Mouse (Mus musculus) liver, adult 2 months (tissue): ENCODE data around the gene Ice2. TPM values are rescaled to one million over a fixed set of nuclear protein-coding genes. Genes with fewer than 3 reads are reported as not detected.

Experiments used
- DNase-seq: peaks from one replicate; pipeline ENCODE4 v3.0.0-alpha.2; 2011; ENCODE audit warnings: low read depth, low spot score; ENCODE audit errors: extremely low read depth
- H3K27ac ChIP-seq: fragments of 200-500 bp; replicated peaks from 2 replicates; pipeline ENCODE4 v1.5.1; 2012; ENCODE audit warnings: low read depth, mild to moderate bottlenecking, control low read depth, inconsistent platforms, low read length; ENCODE audit not compliant: insufficient read depth
- H3K27me3 ChIP-seq: fragments of 200-500 bp; 2 replicates; pipeline ENCODE4 v1.6.1; 2012; ENCODE audit warnings: mild to moderate bottlenecking, moderate library complexity, low read length, inconsistent platforms; ENCODE audit not compliant: control insufficient read depth, insufficient read depth
- H3K36me3 ChIP-seq: fragments of 200-500 bp; 2 replicates; pipeline ENCODE4 v1.6.1; 2012; ENCODE audit warnings: low read length, inconsistent platforms; ENCODE audit not compliant: control insufficient read depth, insufficient read depth
- H3K4me1 ChIP-seq: fragments of 200-500 bp; 2 replicates; pipeline ENCODE4 v1.6.1; 2011; ENCODE audit warnings: low read length; ENCODE audit not compliant: control insufficient read depth, insufficient read depth
- H3K4me3 ChIP-seq: fragments of 200-500 bp; 2 replicates; pipeline ENCODE4 v1.5.1; 2011; ENCODE audit warnings: low read depth, mild to moderate bottlenecking, control low read depth, low read length, moderate library complexity; ENCODE audit not compliant: insufficient read depth
- H3K79me2 ChIP-seq: fragments of 200-500 bp; 2 replicates; pipeline ENCODE4 v1.6.1; 2012; ENCODE audit warnings: inconsistent platforms, mild to moderate bottlenecking, low read length, moderate library complexity; ENCODE audit not compliant: control insufficient read depth, insufficient read depth
- H3K9ac ChIP-seq: fragments of 200-500 bp; 2 replicates; pipeline ENCODE4 v1.6.1; 2012; ENCODE audit warnings: low read depth, mild to moderate bottlenecking, control low read depth, inconsistent platforms, low read length
- CTCF ChIP-seq: fragments of 200-500 bp; IDR thresholded peaks from 2 replicates; pipeline ENCODE4 v1.5.1; 2011; ENCODE audit warnings: low read depth, low read length, control low read depth
- POLR2A ChIP-seq: fragments of 200-500 bp; IDR thresholded peaks from 2 replicates; pipeline ENCODE4 v1.6.1; 2011; ENCODE audit warnings: low read length, control low read depth; ENCODE audit not compliant: insufficient read depth; ENCODE audit errors: extremely low read depth
- WGBS: fragments of 180-500 bp; shearing (Covaris S2); methylation state at CpG from one replicate; pipeline ENCODE4 v1.1.7; 2018; 5-methylcytosine and 5-hydroxymethylcytosine counted together
- polyA plus RNA-seq: library from polyadenylated mRNA; depleted of rRNA; stranded (reverse); fragments of >200 nt; gene quantifications from 2 replicates; pipeline ENCODE4 v1.2.3, GENCODE M21; 2012
- total RNA-seq: library from RNA; depleted of rRNA; stranded (reverse); fragments of >200 nt; gene quantifications from 2 replicates; pipeline ENCODE4 v1.2.3, GENCODE M21; 2014

The Ice2 gene
- total and polyA plus RNA-seq, 2 experiments: 2.0 to 12.3 TPM

DNA sequence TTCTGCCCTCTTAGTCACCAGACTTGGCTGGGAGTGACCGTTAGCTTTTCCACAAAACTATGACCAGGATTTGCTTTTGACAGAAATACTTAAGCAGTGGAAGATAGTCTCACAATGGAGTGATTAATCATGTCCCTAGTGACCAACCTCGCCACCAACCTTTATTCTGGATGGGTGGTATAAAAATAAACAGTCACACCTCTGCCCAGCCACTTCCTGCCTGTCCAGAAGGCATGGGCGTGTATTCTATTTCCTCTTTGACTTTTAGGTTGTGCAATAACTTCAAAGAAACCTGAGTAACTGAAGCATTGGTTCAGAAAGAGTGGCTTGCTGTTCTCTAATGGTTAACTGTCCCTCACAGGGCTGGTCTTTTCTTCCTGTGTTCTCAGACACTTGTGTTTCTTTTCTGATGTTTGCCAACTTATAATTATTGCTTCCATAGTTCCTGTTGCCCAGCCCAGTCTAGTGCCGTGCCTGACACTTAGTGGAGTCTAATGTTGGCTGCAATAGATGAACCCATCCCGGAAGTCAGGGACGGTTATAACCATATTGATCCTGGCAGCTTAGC, 44.8 kb downstream of the Ice2 start:
- DNase-seq: peak; percentile 83
- Histone ChIP-seq H3K79me2 (no peaks in the 10 kb centered on the region), H3K4me1 (peaks cover 11% of the 10 kb centered on the region), H3K36me3 (no peaks in the 10 kb centered on the region), H3K9ac (no peak overlapping the region), H3K27ac (no peak overlapping the region; the same call in 1 of the 2 replicates), H3K27me3 (no peaks in the 10 kb centered on the region), H3K4me3 (no peak overlapping the region)
- WGBS: 7% methylated on average over 6 of the region's 6 CpGs
- TF ChIP-seq POLR2A (no peak), CTCF (no peak)

DNA sequence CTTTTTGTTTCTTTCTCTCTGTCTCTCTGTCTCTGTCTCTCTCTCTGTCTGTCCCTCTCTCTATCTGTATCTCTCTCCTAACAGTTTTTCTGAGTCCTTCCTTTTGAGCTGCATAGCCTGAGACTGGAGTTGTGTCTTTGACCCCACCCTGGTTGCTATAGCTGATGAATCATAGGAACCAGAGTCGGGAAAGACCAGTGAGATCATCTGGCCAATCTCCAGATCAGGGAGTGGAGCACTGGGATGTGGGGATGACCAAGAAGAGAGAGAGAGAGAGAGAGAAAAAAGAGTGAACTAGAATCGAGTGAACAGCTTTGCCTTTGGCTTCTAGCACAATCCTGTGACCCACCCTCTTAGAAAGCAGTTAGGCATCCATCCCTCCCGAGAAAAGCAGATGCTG, 45.5 kb downstream of the Ice2 start:
- H3K36me3 ChIP-seq: no peaks in the 10 kb centered on the region
- 46% methylated on average over 3 of the region's 3 CpGs for WGBS
- DNase-seq: no peak

DNA sequence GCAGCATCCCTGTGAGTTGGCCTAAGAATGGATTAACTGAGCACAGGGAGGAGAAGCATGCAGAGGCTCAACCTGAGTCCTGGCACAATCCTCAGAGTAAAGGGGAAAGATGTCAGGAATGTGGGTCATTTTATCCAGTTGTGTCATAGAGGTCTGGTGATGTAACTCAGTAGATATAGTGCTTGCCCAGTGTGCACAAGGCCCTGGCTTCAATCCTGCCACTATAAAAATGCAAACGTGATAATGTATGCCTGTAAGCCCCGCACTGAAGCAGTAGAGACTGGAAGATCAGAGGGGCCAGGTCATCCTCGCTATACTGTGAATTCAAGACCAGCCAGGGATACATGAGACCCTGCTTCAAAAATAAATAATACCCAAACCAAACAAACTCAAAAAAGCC, 51.1 kb downstream of the Ice2 start:
- Histone ChIP-seq H3K4me1 (no peaks in the 10 kb centered on the region), H3K79me2 (no peaks in the 10 kb centered on the region), H3K9ac (no peak overlapping the region), H3K36me3 (no peaks in the 10 kb centered on the region), H3K4me3 (no peak overlapping the region), H3K27me3 (no peaks in the 10 kb centered on the region), H3K27ac (no peak overlapping the region)
- DNase-seq: peak; percentile 71
- TF ChIP-seq POLR2A (no peak), CTCF (no peak)
- WGBS: 51% methylated on average over 3 of the region's 3 CpGs

More for the DNA sequence above, 45.5 kb downstream of the Ice2 start:
- Histone ChIP-seq H3K9ac (no peak overlapping the region), H3K27me3 (no peaks in the 10 kb centered on the region), H3K27ac (no peak overlapping the region), H3K4me3 (no peak overlapping the region), H3K79me2 (no peaks in the 10 kb centered on the region), H3K4me1 (peaks cover 11% of the 10 kb centered on the region)
- TF ChIP-seq POLR2A: no peak
- no peak for TF ChIP-seq CTCF

GRCm38 (mm10) chr9:69450636-69451035, 52.9 kb downstream of the Ice2 start:
- Histone ChIP-seq H3K4me1 (no peaks in the 10 kb centered on the region), H3K79me2 (no peaks in the 10 kb centered on the region), H3K36me3 (no peaks in the 10 kb centered on the region), H3K9ac (no peak overlapping the region), H3K27me3 (no peaks in the 10 kb centered on the region), H3K27ac (no peak overlapping the region), H3K4me3 (no peak overlapping the region)
- 90% methylated on average over 9 of the region's 9 CpGs for WGBS
- TF ChIP-seq CTCF (no peak), POLR2A (no peak)
- DNase-seq: no peak

DNA sequence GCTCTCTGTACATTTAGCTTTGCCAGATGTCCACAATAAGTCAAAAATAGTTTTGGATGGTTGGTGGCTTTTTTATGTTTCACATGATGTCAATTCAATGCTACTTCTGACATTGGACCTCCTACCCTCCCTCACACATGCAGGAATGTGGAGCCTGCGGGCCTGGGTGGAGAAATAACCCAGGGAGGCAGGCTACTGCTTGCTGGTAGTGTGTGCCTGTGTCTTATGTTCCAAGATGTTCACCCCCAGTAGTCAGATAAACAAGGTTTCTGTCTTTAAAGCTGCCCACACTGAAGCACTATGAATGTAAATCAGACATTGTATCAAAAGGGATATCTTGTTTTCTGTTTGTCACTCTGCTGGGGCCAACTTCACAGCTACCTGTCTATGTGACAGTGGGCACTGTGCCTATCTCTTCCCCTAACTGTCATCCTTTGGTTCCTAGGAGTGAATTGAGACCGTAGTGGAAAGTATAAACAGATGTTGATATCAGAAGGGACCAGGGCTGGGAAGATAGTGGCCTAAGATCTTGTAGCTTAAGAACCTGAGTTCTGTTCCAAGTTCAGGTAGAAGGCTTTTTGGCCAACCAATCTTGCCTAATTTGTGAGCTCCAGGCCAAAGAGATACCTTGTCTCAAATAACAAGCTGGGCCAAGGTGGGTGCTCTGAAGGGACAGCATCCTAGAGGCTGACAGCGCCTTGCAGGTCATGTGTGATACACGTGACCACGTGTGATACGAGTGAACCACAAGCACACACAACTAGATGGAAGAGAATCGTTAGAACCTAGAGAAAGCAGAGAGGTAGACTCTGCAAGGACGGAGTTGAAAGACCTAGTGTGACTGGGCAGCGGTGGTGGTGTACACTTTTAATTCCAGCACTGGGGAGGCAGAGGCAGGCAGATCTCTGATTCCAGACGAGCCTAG, 54.4 kb downstream of the Ice2 start:
- Histone ChIP-seq H3K27ac (no peak overlapping the region), H3K79me2 (no peaks in the 10 kb centered on the region), H3K36me3 (no peaks in the 10 kb centered on the region), H3K4me3 (no peak overlapping the region), H3K4me1 (peaks cover 2% of the 10 kb centered on the region; the same call in 1 of the 2 replicates), H3K9ac (no peak overlapping the region), H3K27me3 (no peaks in the 10 kb centered on the region)
- TF ChIP-seq POLR2A: no peak
- TF ChIP-seq CTCF: no peak
- WGBS: 96% methylated on average over 10 of the region's 10 CpGs
- no peak for DNase-seq
